Mouse (Mus musculus): ENCODE results near the gene Hrg.
"Not testable (repeated sequence)": the region's sequence is repeated elsewhere in the genome, so short reads cannot be mapped to it uniquely, and the experiment has no call there.

Hrg gene

GRCm38 (mm10) chr16:22961073-22961472 is 10.2 kb downstream of the Hrg start:
- DNase-seq (ENCODE audit: low spot score): no peak

GRCm38 (mm10) chr16:22962256-22962655 is 11.4 kb downstream of the Hrg start:
- no peak for DNase-seq (ENCODE audit: low spot score)

GRCm38 (mm10) chr16:22963293-22963692 is 12.4 kb downstream of the Hrg start:
- DNase-seq (ENCODE audit: low spot score): no peak

- DNase-seq (ENCODE audit: low spot score): no peak
Observed at GRCm38 (mm10) chr16:22967383-22968030, 16.6 kb downstream of the Hrg start.

GRCm38 (mm10) chr16:22996951-22997350 is 46.1 kb downstream of the Hrg start:
- not testable (repeated sequence) for DNase-seq (ENCODE audit: low spot score)
